Mouse (Mus musculus) MEL (cell line): ENCODE measurements around the gene Arhgef2. TPM values are rescaled to one million over a fixed set of nuclear protein-coding genes. Genes with fewer than 3 reads are reported as not detected.

Experiments used
- DNase-seq: peaks from one replicate; pipeline ENCODE4 v3.0.0; 2011; ENCODE audit warnings: low read depth, low spot score
- H3K27ac ChIP-seq: 2 replicates; pipeline ENCODE4 v1.5.1; 2012; ENCODE audit warnings: low read depth, mild to moderate bottlenecking, control low read depth, low read length, moderate library complexity; ENCODE audit not compliant: control insufficient read depth
- H3K27me3 ChIP-seq, 2 experiments: fragments of 150-350 bp in 1 of 2; sonication (generic) in 1 of 2; 2 replicates each; pipeline ENCODE4 v1.6.1; 2012; ENCODE audit warnings: low read length in 2 of 2, mild to moderate bottlenecking in 2 of 2, improper control_type of control experiment in 1 of 2, moderate library complexity in 1 of 2; ENCODE audit not compliant: insufficient read depth in 2 of 2, control insufficient read depth in 1 of 2
- H3K36me3 ChIP-seq, 2 experiments: 2 replicates each; pipeline ENCODE4 v1.6.1; 2012 to 2014; ENCODE audit warnings: low read length in 2 of 2, improper control_type of control experiment in 1 of 2, inconsistent platforms in 1 of 2, mild to moderate bottlenecking in 1 of 2; ENCODE audit not compliant: insufficient read depth in 2 of 2, control insufficient read depth in 1 of 2
- H3K4me1 ChIP-seq, 2 experiments: fragments of 150-350 bp in 1 of 2; sonication (generic) in 1 of 2; 2 replicates each; pipeline ENCODE4 v1.6.1; 2012; ENCODE audit warnings: low read length in 2 of 2, improper control_type of control experiment in 1 of 2, mild to moderate bottlenecking in 1 of 2; ENCODE audit not compliant: insufficient read depth in 2 of 2, control insufficient read depth in 1 of 2
- H3K4me3 ChIP-seq, 2 experiments: fragments of 150-350 bp in 1 of 2; sonication (generic) in 1 of 2; 2 replicates each; pipeline ENCODE4 v1.5.1; 2012; ENCODE audit warnings: low read depth in 2 of 2, low read length in 2 of 2, mild to moderate bottlenecking in 2 of 2, moderate library complexity in 2 of 2, control low read depth in 1 of 2, improper control_type of control experiment in 1 of 2; ENCODE audit not compliant: control insufficient read depth in 1 of 2, insufficient read depth in 1 of 2
- H3K79me2 ChIP-seq: 2 replicates; pipeline ENCODE4 v1.6.1; 2012; ENCODE audit warnings: mild to moderate bottlenecking, low read length, moderate library complexity; ENCODE audit not compliant: control insufficient read depth, poor library complexity, insufficient read depth
- H3K9ac ChIP-seq: 2 replicates; pipeline ENCODE4 v1.6.1; 2012; ENCODE audit warnings: low read depth, mild to moderate bottlenecking, control low read depth, low read length, moderate library complexity; ENCODE audit not compliant: control insufficient read depth, poor library complexity, severe bottlenecking
- H3K9me3 ChIP-seq: fragments of 150-350 bp; sonication (generic); replicated peaks from 2 replicates; pipeline ENCODE4 v1.6.1; 2012; ENCODE audit warnings: mild to moderate bottlenecking, low read length, improper control_type of control experiment, moderate library complexity; ENCODE audit not compliant: insufficient read depth
- BHLHE40 ChIP-seq: IDR thresholded peaks from 2 replicates; pipeline ENCODE4 v1.6.1; 2012; ENCODE audit warnings: low read depth, mild to moderate bottlenecking, inconsistent platforms, low read length, improper control_type of control experiment, borderline replicate concordance
- CHD1 ChIP-seq: IDR thresholded peaks from 2 replicates; pipeline ENCODE4 v1.6.1; 2012; ENCODE audit warnings: low read depth, mild to moderate bottlenecking, inconsistent platforms, low read length, improper control_type of control experiment
- CHD2 ChIP-seq: IDR thresholded peaks from 2 replicates; pipeline ENCODE4 v1.6.1; 2011; ENCODE audit warnings: low read length, improper control_type of control experiment
- E2F4 ChIP-seq: IDR thresholded peaks from 2 replicates; pipeline ENCODE4 v1.6.1; 2011; ENCODE audit warnings: low read depth, low read length, improper control_type of control experiment, borderline replicate concordance
- ELF1 ChIP-seq: IDR thresholded peaks from 2 replicates; pipeline ENCODE4 v1.6.1; 2014; ENCODE audit warnings: low read depth, mild to moderate bottlenecking, inconsistent platforms, low read length, improper control_type of control experiment, moderate library complexity
- EP300 ChIP-seq, 2 experiments: IDR thresholded peaks; 2 replicates each; pipeline ENCODE4 v1.6.1; 2011; ENCODE audit warnings: improper control_type of control experiment in 2 of 2, low read length in 2 of 2, low read depth in 1 of 2, mild to moderate bottlenecking in 1 of 2
- ETS1 ChIP-seq: IDR thresholded peaks from 2 replicates; pipeline ENCODE4 v1.6.1; 2012; ENCODE audit warnings: low read depth, mild to moderate bottlenecking, inconsistent platforms, low read length, improper control_type of control experiment, moderate library complexity
- GABPA ChIP-seq: IDR thresholded peaks from 2 replicates; pipeline ENCODE4 v1.6.1; 2012; ENCODE audit warnings: low read depth, mild to moderate bottlenecking, inconsistent platforms, low read length, improper control_type of control experiment, moderate library complexity
- GATA1 ChIP-seq: IDR thresholded peaks from 2 replicates; pipeline ENCODE4 v1.6.1; 2011; ENCODE audit warnings: low read depth, low read length, improper control_type of control experiment
- HCFC1 ChIP-seq: IDR thresholded peaks from 2 replicates; pipeline ENCODE4 v1.6.1; 2012; ENCODE audit warnings: low read depth, mild to moderate bottlenecking, inconsistent platforms, low read length, improper control_type of control experiment, moderate library complexity
- JUND ChIP-seq: IDR thresholded peaks from 2 replicates; pipeline ENCODE4 v1.6.1; 2011; ENCODE audit warnings: low read depth, mild to moderate bottlenecking, improper control_type of control experiment, low read length
- KAT2A ChIP-seq: conservative IDR thresholded peaks from 2 replicates; pipeline ENCODE4 v1.6.1; 2012; ENCODE audit warnings: low read depth, low read length, improper control_type of control experiment, inconsistent platforms
- MAFK ChIP-seq: IDR thresholded peaks from 2 replicates; pipeline ENCODE4 v1.6.1; 2011; ENCODE audit warnings: low read depth, mild to moderate bottlenecking, low read length, improper control_type of control experiment, borderline replicate concordance
- MAX ChIP-seq: IDR thresholded peaks from 2 replicates; pipeline ENCODE4 v1.6.1; 2011; ENCODE audit warnings: low read length, improper control_type of control experiment
- MEF2A ChIP-seq: IDR thresholded peaks from 2 replicates; pipeline ENCODE4 v1.6.1; 2014; ENCODE audit warnings: low read depth, mild to moderate bottlenecking, inconsistent platforms, low read length, improper control_type of control experiment; ENCODE audit not compliant: poor library complexity, insufficient replicate concordance, severe bottlenecking; ENCODE audit errors: extremely low read depth
- MXI1 ChIP-seq: IDR thresholded peaks from 2 replicates; pipeline ENCODE4 v1.6.1; 2011; ENCODE audit warnings: mild to moderate bottlenecking, low read depth, low read length, improper control_type of control experiment
- MYB ChIP-seq: IDR thresholded peaks from 2 replicates; pipeline ENCODE4 v1.6.1; 2011; ENCODE audit warnings: mild to moderate bottlenecking, low read depth, low read length, improper control_type of control experiment
- MYC ChIP-seq: IDR thresholded peaks from 2 replicates; pipeline ENCODE4 v1.6.1; 2011; ENCODE audit warnings: low read depth, mild to moderate bottlenecking, low read length, improper control_type of control experiment, moderate library complexity
- NELFE ChIP-seq: IDR thresholded peaks from 2 replicates; pipeline ENCODE4 v1.6.1; 2011; ENCODE audit warnings: low read depth, low read length, improper control_type of control experiment
- NRF1 ChIP-seq: IDR thresholded peaks from 2 replicates; pipeline ENCODE4 v1.6.1; 2014; ENCODE audit warnings: low read depth, mild to moderate bottlenecking, inconsistent platforms, low read length, improper control_type of control experiment, moderate library complexity; ENCODE audit not compliant: poor library complexity, insufficient read depth, severe bottlenecking
- POLR2AphosphoS2 ChIP-seq: IDR thresholded peaks from 2 replicates; pipeline ENCODE4 v1.6.1; 2011; ENCODE audit warnings: low read length, improper control_type of control experiment
- POLR2AphosphoS5 ChIP-seq: IDR thresholded peaks from 2 replicates; pipeline ENCODE4 v1.6.1; 2012; ENCODE audit warnings: low read depth, borderline replicate concordance, mild to moderate bottlenecking, inconsistent platforms, low read length, moderate library complexity, mixed read lengths
- RAD21 ChIP-seq: IDR thresholded peaks from 2 replicates; pipeline ENCODE4 v1.6.1; 2011; ENCODE audit warnings: mild to moderate bottlenecking, low read depth, low read length, improper control_type of control experiment
- RCOR1 ChIP-seq: IDR thresholded peaks from 2 replicates; pipeline ENCODE4 v1.6.1; 2012; ENCODE audit warnings: low read depth, mild to moderate bottlenecking, inconsistent platforms, low read length, improper control_type of control experiment
- SIN3A ChIP-seq: IDR thresholded peaks from 2 replicates; pipeline ENCODE4 v1.6.1; 2012; ENCODE audit warnings: low read length, improper control_type of control experiment, inconsistent platforms
- SMC3 ChIP-seq: IDR thresholded peaks from 2 replicates; pipeline ENCODE4 v1.6.1; 2011; ENCODE audit warnings: low read depth, low read length, improper control_type of control experiment
- TBP ChIP-seq: IDR thresholded peaks from 2 replicates; pipeline ENCODE4 v1.8.0; 2011; ENCODE audit warnings: low read depth, low read length, improper control_type of control experiment
- TCF12 ChIP-seq: IDR thresholded peaks from 2 replicates; pipeline ENCODE4 v1.6.1; 2014; ENCODE audit warnings: low read depth, mild to moderate bottlenecking, inconsistent platforms, low read length, improper control_type of control experiment, moderate library complexity
- UBTF ChIP-seq: IDR thresholded peaks from 2 replicates; pipeline ENCODE4 v1.6.1; 2012; ENCODE audit warnings: low read depth, mild to moderate bottlenecking, inconsistent platforms, low read length, improper control_type of control experiment, moderate library complexity, borderline replicate concordance; ENCODE audit not compliant: insufficient read depth
- USF1 ChIP-seq: IDR thresholded peaks from 2 replicates; pipeline ENCODE4 v1.6.1; 2014; ENCODE audit warnings: low read depth, mild to moderate bottlenecking, inconsistent platforms, low read length, improper control_type of control experiment, moderate library complexity
- USF2 ChIP-seq, 2 experiments: IDR thresholded peaks; 2 replicates each; pipeline ENCODE4 v1.6.1; 2011 to 2012; ENCODE audit warnings: improper control_type of control experiment in 2 of 2, low read length in 2 of 2, borderline replicate concordance in 1 of 2, inconsistent platforms in 1 of 2, low read depth in 1 of 2, mild to moderate bottlenecking in 1 of 2; ENCODE audit not compliant: insufficient read depth in 1 of 2
- ZC3H11A ChIP-seq: IDR thresholded peaks from 2 replicates; pipeline ENCODE4 v1.6.1; 2012; ENCODE audit warnings: low read depth, mild to moderate bottlenecking, inconsistent platforms, low read length, improper control_type of control experiment
- ZKSCAN1 ChIP-seq: IDR thresholded peaks from 2 replicates; pipeline ENCODE4 v1.6.1; 2012; ENCODE audit warnings: low read depth, mild to moderate bottlenecking, inconsistent platforms, low read length, improper control_type of control experiment, moderate library complexity
- ZMIZ1 ChIP-seq: IDR thresholded peaks from 2 replicates; pipeline ENCODE4 v1.6.1; 2012; ENCODE audit warnings: low read depth, mild to moderate bottlenecking, inconsistent platforms, low read length, improper control_type of control experiment, moderate library complexity
- ZNF384 ChIP-seq: IDR thresholded peaks from 2 replicates; pipeline ENCODE4 v1.6.1; 2012; ENCODE audit warnings: low read depth, mild to moderate bottlenecking, inconsistent platforms, low read length, improper control_type of control experiment
- polyA plus RNA-seq, 2 experiments: library from polyadenylated mRNA; stranded (reverse) in 1 of 2; unstranded in 1 of 2; fragments of >175 nt in 1 of 2; fragments of >200 nt in 1 of 2; gene quantifications; 2 replicates each; pipeline versions ENCODE4 v1.2.1 to v1.2.4; 2012; ENCODE audit warnings: low replicate concordance in 2 of 2, low read depth in 1 of 2; ENCODE audit not compliant: insufficient read length in 2 of 2, insufficient read depth in 1 of 2, missing spikeins in 1 of 2
- total RNA-seq: library from RNA; depleted of rRNA; stranded (reverse); fragments of 300-350 nt; gene quantifications from 2 replicates; pipeline ENCODE4 v1.2.3, GENCODE M21; 2012

Gene Arhgef2
- total and polyA plus RNA-seq, 3 experiments, result 113 to 183 TPM; not detected in 1

GRCm38 (mm10) chr3:88623346-88624135 is 17.8 kb downstream of the Arhgef2 start:
- H3K9me3 ChIP-seq, result no peaks in the 10 kb centered on the region
- H3K27ac ChIP-seq, result peak overlapping the region; percentile 97
- peak overlapping the region; percentile 78 to 87 for H3K4me3 ChIP-seq
- H3K79me2 ChIP-seq, result peaks cover 84% of the 10 kb centered on the region
- no peaks in the 10 kb centered on the region for H3K27me3 ChIP-seq
- peak overlapping the region; percentile 85 for H3K9ac ChIP-seq
- peaks cover 11 to 61% of the 10 kb centered on the region in 2 experiments for H3K36me3 ChIP-seq
- peak; percentile 95 for DNase-seq
- H3K4me1 ChIP-seq, result peaks cover 49 to 62% of the 10 kb centered on the region in 2 experiments
- TF ChIP-seq MEF2A, result peak; percentile 78; the same call in 1 of the 2 replicates
- TF ChIP-seq RAD21, result no peak
- TF ChIP-seq ZMIZ1, result peak; percentile 76
- no peak for TF ChIP-seq ZNF384
- TF ChIP-seq MYC, result no peak; the same call in 1 of the 2 replicates
- peak; percentile 95 for TF ChIP-seq MYB
- no peak for TF ChIP-seq BHLHE40
- TF ChIP-seq USF1, result no peak
- peak; percentile 14; the same call in 1 of the 2 replicates for TF ChIP-seq POLR2AphosphoS2
- no peak for TF ChIP-seq ZC3H11A
- no peak for TF ChIP-seq ZKSCAN1
- peak; percentile 79 for TF ChIP-seq ETS1
- TF ChIP-seq EP300 (IDR thresholded peaks at IDR 0.05; ENCODE audit: low read depth in 1 of 2, low read length in 2 of 2), result peak; percentile 85 to 98
- no peak for TF ChIP-seq NRF1
- no peak for TF ChIP-seq USF2 (IDR thresholded peaks at IDR 0.05; ENCODE audit: borderline replicate concordance in 1 of 2, insufficient read depth in 1 of 2, low read depth in 1 of 2, low read length in 2 of 2)
- TF ChIP-seq POLR2AphosphoS5, result no peak
- TF ChIP-seq UBTF, result peak; percentile 84
- no peak for TF ChIP-seq GABPA
- peak; percentile 88; the same call in 1 of the 2 replicates for TF ChIP-seq CHD1
- no peak; the same call in 1 of the 2 replicates for TF ChIP-seq SMC3
- TF ChIP-seq MAFK, result peak; percentile 25; the same call in 1 of the 2 replicates
- peak; percentile 66 for TF ChIP-seq MXI1
- peak; percentile 87 for TF ChIP-seq TCF12
- peak; percentile 76; the same call in 1 of the 2 replicates for TF ChIP-seq ELF1
- peak; percentile 58; the same call in 1 of the 2 replicates for TF ChIP-seq MAX
- TF ChIP-seq NELFE, result peak; percentile 48
- peak; percentile 64 for TF ChIP-seq HCFC1
- no peak for TF ChIP-seq JUND
- peak; percentile 70 for TF ChIP-seq SIN3A
- TF ChIP-seq KAT2A, result no peak; the same call in 1 of the 2 replicates
- peak; percentile 9; the same call in 1 of the 2 replicates for TF ChIP-seq CHD2
- no peak for TF ChIP-seq E2F4
- TF ChIP-seq TBP, result peak; percentile 70
- no peak; the same call in 1 of the 2 replicates for TF ChIP-seq RCOR1
- TF ChIP-seq GATA1, result peak; percentile 88
